10 mouse cellular contexts compared by ENCODE assay signal in genomic region chr19:4149764-4150461, GRCm38 (mm10). TPM values are rescaled to one million over a fixed set of nuclear protein-coding genes. Genes with fewer than 3 reads are reported as not detected.
DNase-seq lines count a peak whose midpoint lies in the region; ATAC-seq and TF ChIP-seq lines count a peak whose summit lies in the region.
"Had no signal": no experiment of that assay in that cellular context is flagged by ENCODE, and none has a peak within 500 bp of the region (broad histone marks: within the 10 kb centered on the region; RNA-seq: fewer than 3 reads in every experiment).

No protein-coding gene starts in this region.

- H3K4me3 ChIP-seq in heart, embryonic 13.5 days, result peak overlapping the region; percentile 84; the same call in 1 of the 2 replicates
- H3K4me3 ChIP-seq in midbrain, embryonic 13.5 days (replicated peaks), result peak overlapping the region; percentile 90
- H3K4me3 ChIP-seq in midbrain, embryonic 11.5 days (ENCODE audit: low read depth, low read length), result no peak overlapping the region
- H3K4me3 ChIP-seq in intestine, postnatal 0 days (ENCODE audit: low read depth, low read length), result peak overlapping the region; percentile 84; the same call in 1 of the 2 replicates
- no peak overlapping the region for H3K4me3 ChIP-seq in stomach, embryonic 14.5 days (ENCODE audit: low read depth, low read length)

- no peak for DNase-seq in heart, adult 8-10 months (ENCODE audit: low spot score)
- no peak for DNase-seq in midbrain, embryonic 11.5 days (ENCODE audit: low spot score, missing footprints)
- DNase-seq in urinary bladder, postnatal 10 days (ENCODE audit: low spot score), result no peak
- DNase-seq in spleen, adult 12 weeks (ENCODE audit: low spot score), result no peak

- H3K4me2 ChIP-seq in heart, embryonic 13.5 days, result peak overlapping the region; percentile 88
- 0 out of 2 replicates have a peak overlapping the region, but pooled peaks have one; percentile 94 for H3K4me2 ChIP-seq in midbrain, embryonic 13.5 days (replicated peaks)
- no peak overlapping the region for H3K4me2 ChIP-seq in midbrain, embryonic 11.5 days
- peak overlapping the region; percentile 80 for H3K4me2 ChIP-seq in intestine, postnatal 0 days (replicated peaks; ENCODE audit: low read depth)
- H3K4me2 ChIP-seq in stomach, embryonic 14.5 days (replicated peaks; ENCODE audit: low read depth, low read length), result peak overlapping the region; percentile 78

- no peak overlapping the region for H3K27ac ChIP-seq in heart, embryonic 13.5 days (replicated peaks)
- no peak overlapping the region for H3K27ac ChIP-seq in midbrain, embryonic 13.5 days
- no peak overlapping the region for H3K27ac ChIP-seq in midbrain, embryonic 11.5 days (ENCODE audit: low read depth, low read length)
- H3K27ac ChIP-seq in intestine, postnatal 0 days (ENCODE audit: low read depth, low read length), result peak overlapping the region; percentile 7; the same call in 1 of the 2 replicates
- H3K27ac ChIP-seq in stomach, embryonic 14.5 days (ENCODE audit: low read length), result no peak overlapping the region

- H3K27me3 ChIP-seq in heart, embryonic 13.5 days (replicated peaks), result no peaks in the 10 kb centered on the region
- H3K27me3 ChIP-seq in midbrain, embryonic 13.5 days, result no peaks in the 10 kb centered on the region
- H3K27me3 ChIP-seq in midbrain, embryonic 11.5 days (ENCODE audit: control insufficient read depth, insufficient read depth, low read length), result no peaks in the 10 kb centered on the region
- H3K27me3 ChIP-seq in intestine, postnatal 0 days (replicated peaks; ENCODE audit: control insufficient read depth, insufficient read depth, low read length), result no peaks in the 10 kb centered on the region
- H3K27me3 ChIP-seq in stomach, embryonic 14.5 days (ENCODE audit: control insufficient read depth, insufficient read depth, low read length), result no peaks in the 10 kb centered on the region

- WGBS in heart, embryonic 13.5 days, result 90% methylated on average over 17 of the region's 17 CpGs
- 95% methylated on average over 17 of the region's 17 CpGs for WGBS in midbrain, embryonic 13.5 days
- WGBS in midbrain, embryonic 11.5 days, result 96% methylated on average over 17 of the region's 17 CpGs
- WGBS in intestine, postnatal 0 days, result 86% methylated on average over 17 of the region's 17 CpGs
- WGBS in stomach, embryonic 14.5 days, result 94% methylated on average over 17 of the region's 17 CpGs

- no peak for TF ChIP-seq CTCF in intestine, postnatal 0 days (IDR thresholded peaks at IDR 0.05; ENCODE audit: low read depth)

- peaks cover 44% of the 10 kb centered on the region for H3K36me3 ChIP-seq in heart, embryonic 13.5 days
- peaks cover 39% of the 10 kb centered on the region for H3K36me3 ChIP-seq in midbrain, embryonic 13.5 days
- H3K36me3 ChIP-seq in midbrain, embryonic 11.5 days (ENCODE audit: control insufficient read depth, insufficient read depth, low read length), result peaks cover 10% of the 10 kb centered on the region
- peaks cover 43% of the 10 kb centered on the region for H3K36me3 ChIP-seq in intestine, postnatal 0 days (ENCODE audit: control insufficient read depth, insufficient read depth)
- peaks cover 27% of the 10 kb centered on the region for H3K36me3 ChIP-seq in stomach, embryonic 14.5 days (ENCODE audit: control insufficient read depth, insufficient read depth, low read length)

- no peak for ATAC-seq in heart, embryonic 13.5 days (ENCODE audit: extremely low read depth, insufficient number of reproducible peaks, low FRiP score, low TSS enrichment)
- ATAC-seq in midbrain, embryonic 13.5 days, result no peak
- ATAC-seq in midbrain, embryonic 11.5 days (ENCODE audit: low FRiP score), result no peak
- ATAC-seq in intestine, postnatal 0 days, result no peak; the same call in 1 of the 2 replicates
- no peak for ATAC-seq in stomach, embryonic 14.5 days (ENCODE audit: insufficient number of reproducible peaks, insufficient read depth, low FRiP score, low read depth)

- H3K4me1 ChIP-seq in heart, embryonic 13.5 days, result peaks cover 42% of the 10 kb centered on the region
- H3K4me1 ChIP-seq in midbrain, embryonic 13.5 days (replicated peaks), result peaks cover 35% of the 10 kb centered on the region
- peaks cover 14% of the 10 kb centered on the region for H3K4me1 ChIP-seq in midbrain, embryonic 11.5 days (ENCODE audit: control insufficient read depth, insufficient read depth, low read length)
- peaks cover 9% of the 10 kb centered on the region; the same call in 1 of the 2 replicates for H3K4me1 ChIP-seq in intestine, postnatal 0 days (replicated peaks; ENCODE audit: control insufficient read depth, insufficient read depth, low read length)
- peaks cover 20% of the 10 kb centered on the region for H3K4me1 ChIP-seq in stomach, embryonic 14.5 days (ENCODE audit: control insufficient read depth, insufficient read depth, low read length)

- H3K9me3 ChIP-seq in heart, embryonic 13.5 days, result peaks cover 5% of the 10 kb centered on the region; the same call in 1 of the 2 replicates
- H3K9me3 ChIP-seq in midbrain, embryonic 13.5 days, result no peaks in the 10 kb centered on the region
- no peaks in the 10 kb centered on the region for H3K9me3 ChIP-seq in midbrain, embryonic 11.5 days (ENCODE audit: control insufficient read depth, low read length)
- H3K9me3 ChIP-seq in intestine, postnatal 0 days (ENCODE audit: control insufficient read depth), result no peaks in the 10 kb centered on the region
- no peaks in the 10 kb centered on the region for H3K9me3 ChIP-seq in stomach, embryonic 14.5 days (ENCODE audit: control insufficient read depth, low read depth, low read length)

- peak overlapping the region; percentile 91 for H3K9ac ChIP-seq in heart, embryonic 13.5 days
- no peak overlapping the region for H3K9ac ChIP-seq in midbrain, embryonic 13.5 days (replicated peaks)
- no peak overlapping the region for H3K9ac ChIP-seq in midbrain, embryonic 11.5 days (ENCODE audit: low read length)
- H3K9ac ChIP-seq in intestine, postnatal 0 days (ENCODE audit: low read depth, low read length), result no peak overlapping the region
- H3K9ac ChIP-seq in stomach, embryonic 14.5 days (replicated peaks; ENCODE audit: low read depth, low read length), result 0 out of 2 replicates have a peak overlapping the region, but pooled peaks have one; percentile 1

RNA-seq across cellular contexts. Expression of gene Coro1b, which starts 1.5 kb away (rescaled TPM):
- 107 and 122 TPM in 2 replicates for polyA plus RNA-seq in heart, embryonic 13.5 days (2015; fragmentation: Nextera tagmentation; extraction: Ambion mirVana)
- 10 to 100 TPM; 34.9 to 55.9 (median 42.8) TPM for total RNA-seq in heart, adult 8-10 months (2022)
- 121 and 127 TPM in 2 replicates for polyA plus RNA-seq in midbrain, embryonic 13.5 days (2015; fragmentation: Nextera tagmentation; extraction: Ambion mirVana)
- polyA plus RNA-seq in midbrain, embryonic 11.5 days (2014; fragmentation: Nextera tagmentation; extraction: Ambion mirVana), result 105 and 127 TPM in 2 replicates
- 237 and 239 TPM in 2 replicates for polyA plus RNA-seq in intestine, postnatal 0 days (2015; fragmentation: Nextera tagmentation; extraction: Ambion mirVana)
- polyA plus RNA-seq in stomach, embryonic 14.5 days (2014; fragmentation: Nextera tagmentation; extraction: Ambion mirVana), result 149 and 152 TPM in 2 replicates

RNA-seq across cellular contexts. Expression of gene Ptprcap, which starts 3.5 kb away (rescaled TPM):
- 1.2 and 1.4 TPM in 2 replicates for polyA plus RNA-seq in heart, embryonic 13.5 days (2015; fragmentation: Nextera tagmentation; extraction: Ambion mirVana)
- 1 to 10 TPM in 3 of 4 experiments, under 1 TPM in 1; 0.73 to 2.4 (median 1.3) TPM for total RNA-seq in heart, adult 8-10 months (2022)
- 0.24 and 0.50 TPM in 2 replicates for polyA plus RNA-seq in midbrain, embryonic 13.5 days (2015; fragmentation: Nextera tagmentation; extraction: Ambion mirVana)
- 0.75 and 1.7 TPM in 2 replicates for polyA plus RNA-seq in midbrain, embryonic 11.5 days (2014; fragmentation: Nextera tagmentation; extraction: Ambion mirVana)
- polyA plus RNA-seq in intestine, postnatal 0 days (2015; fragmentation: Nextera tagmentation; extraction: Ambion mirVana), result 2.7 and 3.4 TPM in 2 replicates
- polyA plus RNA-seq in stomach, embryonic 14.5 days (2014; fragmentation: Nextera tagmentation; extraction: Ambion mirVana), result 1.9 and 2.6 TPM in 2 replicates

RNA-seq across cellular contexts. Expression of gene Cabp4, which starts 6.1 kb away (rescaled TPM):
- polyA plus RNA-seq in heart, embryonic 13.5 days (2015; fragmentation: Nextera tagmentation; extraction: Ambion mirVana), result not detected in 2 replicates
- not detected for total RNA-seq in heart, adult 8-10 months (2022)
- polyA plus RNA-seq in midbrain, embryonic 13.5 days (2015; fragmentation: Nextera tagmentation; extraction: Ambion mirVana), result 0.19 and 0.34 TPM in 2 replicates
- 0.11 TPM in 1 of 2 replicates, not detected in the other for polyA plus RNA-seq in midbrain, embryonic 11.5 days (2014; fragmentation: Nextera tagmentation; extraction: Ambion mirVana)
- polyA plus RNA-seq in intestine, postnatal 0 days (2015; fragmentation: Nextera tagmentation; extraction: Ambion mirVana), result 0.33 TPM in 2 replicates
- polyA plus RNA-seq in stomach, embryonic 14.5 days (2014; fragmentation: Nextera tagmentation; extraction: Ambion mirVana), result not detected in 2 replicates
- polyA plus RNA-seq: embryonic facial prominence, embryonic 11.5 days had no signal

RNA-seq across cellular contexts. Expression of gene Gpr152, which starts 10.3 kb away (rescaled TPM):
- not detected in 2 replicates for polyA plus RNA-seq in heart, embryonic 13.5 days (2015; fragmentation: Nextera tagmentation; extraction: Ambion mirVana)
- total RNA-seq in heart, adult 8-10 months (2022), result not detected
- 0.05 and 0.08 TPM in 2 replicates for polyA plus RNA-seq in midbrain, embryonic 13.5 days (2015; fragmentation: Nextera tagmentation; extraction: Ambion mirVana)
- not detected in 2 replicates for polyA plus RNA-seq in midbrain, embryonic 11.5 days (2014; fragmentation: Nextera tagmentation; extraction: Ambion mirVana)
- polyA plus RNA-seq in intestine, postnatal 0 days (2015; fragmentation: Nextera tagmentation; extraction: Ambion mirVana), result not detected in 2 replicates
- not detected in 2 replicates for polyA plus RNA-seq in stomach, embryonic 14.5 days (2014; fragmentation: Nextera tagmentation; extraction: Ambion mirVana)
- total RNA-seq: MEL had no signal
- polyA plus RNA-seq: embryonic facial prominence, embryonic 11.5 days had no signal

RNA-seq across cellular contexts. Expression of gene Rps6kb2, which starts 13.2 kb away (rescaled TPM):
- 46.0 and 47.1 TPM in 2 replicates for polyA plus RNA-seq in heart, embryonic 13.5 days (2015; fragmentation: Nextera tagmentation; extraction: Ambion mirVana)
- 10 to 100 TPM; 15.6 to 17.9 (median 17.0) TPM for total RNA-seq in heart, adult 8-10 months (2022)
- 60.5 and 62.9 TPM in 2 replicates for polyA plus RNA-seq in midbrain, embryonic 13.5 days (2015; fragmentation: Nextera tagmentation; extraction: Ambion mirVana)
- polyA plus RNA-seq in midbrain, embryonic 11.5 days (2014; fragmentation: Nextera tagmentation; extraction: Ambion mirVana), result 35.4 and 46.8 TPM in 2 replicates
- 33.9 and 35.1 TPM in 2 replicates for polyA plus RNA-seq in intestine, postnatal 0 days (2015; fragmentation: Nextera tagmentation; extraction: Ambion mirVana)
- polyA plus RNA-seq in stomach, embryonic 14.5 days (2014; fragmentation: Nextera tagmentation; extraction: Ambion mirVana), result 35.8 and 38.9 TPM in 2 replicates

Comparison
In these comparisons a context has a peak if more than half of its experiments do, and no peak if none do; other contexts are left out.
1. H3K4me3 ChIP-seq: peak in heart, embryonic 13.5 days (single experiment), midbrain, embryonic 13.5 days (single experiment) and intestine, postnatal 0 days (single experiment); none in midbrain, embryonic 11.5 days (single experiment) and stomach, embryonic 14.5 days (single experiment).
2. H3K9ac ChIP-seq: peak in heart, embryonic 13.5 days (single experiment) and stomach, embryonic 14.5 days (single experiment); none in midbrain, embryonic 13.5 days (single experiment), midbrain, embryonic 11.5 days (single experiment) and intestine, postnatal 0 days (single experiment).